Mouse (Mus musculus) lung, postnatal 0 days (tissue): ENCODE measurements at regions not wholly inside any gene's neighbourhood (a gene's known extent, or its start where the extent isn't known, plus 50 kb on each side); places are given as distances from the start of the nearest gene placed in this dataset.

ENCODE experiments used
- ATAC-seq: fragments of 200-750 bp; cut with Nextera tagmentation; 2 replicates; pipeline ENCODE4 v1.8.0; 2017; ENCODE audit warnings: moderate library complexity
- DNase-seq: peaks from one replicate; pipeline ENCODE4 v3.0.0-alpha.2; 2016; ENCODE audit warnings: low spot score
- H3K27ac ChIP-seq: fragments of 300-500 bp; sonication (generic); 2 replicates; pipeline ENCODE4 v1.5.1; 2014; ENCODE audit warnings: antibody characterized with exemption, mild to moderate bottlenecking, low read length, mixed read lengths
- H3K27me3 ChIP-seq: fragments of 300-500 bp; sonication (generic); replicated peaks from 2 replicates; pipeline ENCODE4 v1.6.1; 2014; ENCODE audit warnings: low read length, mixed read lengths; ENCODE audit not compliant: insufficient read depth
- H3K36me3 ChIP-seq: fragments of 300-500 bp; sonication (generic); 2 replicates; pipeline ENCODE4 v1.6.1; 2014; ENCODE audit warnings: low read length, mixed read lengths; ENCODE audit not compliant: insufficient read depth
- H3K4me1 ChIP-seq: fragments of 300-500 bp; sonication (generic); 2 replicates; pipeline ENCODE4 v1.6.1; 2014; ENCODE audit warnings: antibody characterized with exemption, low read depth, low read length, mixed read lengths; ENCODE audit not compliant: insufficient read depth
- H3K4me2 ChIP-seq: fragments of 300-500 bp; sonication (generic); replicated peaks from 2 replicates; pipeline ENCODE4 v1.6.1; 2014; ENCODE audit warnings: low read depth, mild to moderate bottlenecking, low read length, moderate library complexity, mixed read lengths
- H3K4me3 ChIP-seq: fragments of 300-500 bp; sonication (generic); 2 replicates; pipeline ENCODE4 v1.5.1; 2014; ENCODE audit warnings: low read depth, low read length
- H3K9ac ChIP-seq: fragments of 300-500 bp; sonication (generic); replicated peaks from 2 replicates; pipeline ENCODE4 v1.6.1; 2014; ENCODE audit warnings: low read depth, mild to moderate bottlenecking
- H3K9me3 ChIP-seq: fragments of 300-500 bp; sonication (generic); 2 replicates; pipeline ENCODE4 v1.6.1; 2016; ENCODE audit warnings: low read length, mixed read lengths
- CTCF ChIP-seq: IDR thresholded peaks from 2 replicates; pipeline ENCODE4 v1.5.1; 2016; ENCODE audit warnings: antibody characterized with exemption, mild to moderate bottlenecking
- EP300 ChIP-seq: IDR thresholded peaks from 2 replicates; pipeline ENCODE4 v1.6.1; 2016; ENCODE audit warnings: antibody characterized with exemption, mild to moderate bottlenecking, control low read depth
- WGBS: fragments of 180-500 bp; shearing (Covaris S2); extraction: QIAGEN DNeasy Blood & Tissue Kit; methylation state at CpG from one replicate; pipeline ENCODE4 v1.1.7; 2014; 5-methylcytosine and 5-hydroxymethylcytosine counted together

GRCm38 (mm10) chr2:85255610-85256009, 58.6 kb upstream of the Lrrc55 start:
- WGBS: 63% methylated on average over 2 of the region's 2 CpGs
- Histone ChIP-seq H3K4me3 (no peak overlapping the region), H3K9me3 (no peaks in the 10 kb centered on the region), H3K27me3 (no peaks in the 10 kb centered on the region), H3K4me1 (peaks cover 9% of the 10 kb centered on the region; the same call in 1 of the 2 replicates), H3K27ac (no peak overlapping the region), H3K9ac (no peak overlapping the region), H3K4me2 (no peak overlapping the region), H3K36me3 (no peaks in the 10 kb centered on the region)
- TF ChIP-seq CTCF: no peak
- DNase-seq (no peak), ATAC-seq (no peak)

DNA sequence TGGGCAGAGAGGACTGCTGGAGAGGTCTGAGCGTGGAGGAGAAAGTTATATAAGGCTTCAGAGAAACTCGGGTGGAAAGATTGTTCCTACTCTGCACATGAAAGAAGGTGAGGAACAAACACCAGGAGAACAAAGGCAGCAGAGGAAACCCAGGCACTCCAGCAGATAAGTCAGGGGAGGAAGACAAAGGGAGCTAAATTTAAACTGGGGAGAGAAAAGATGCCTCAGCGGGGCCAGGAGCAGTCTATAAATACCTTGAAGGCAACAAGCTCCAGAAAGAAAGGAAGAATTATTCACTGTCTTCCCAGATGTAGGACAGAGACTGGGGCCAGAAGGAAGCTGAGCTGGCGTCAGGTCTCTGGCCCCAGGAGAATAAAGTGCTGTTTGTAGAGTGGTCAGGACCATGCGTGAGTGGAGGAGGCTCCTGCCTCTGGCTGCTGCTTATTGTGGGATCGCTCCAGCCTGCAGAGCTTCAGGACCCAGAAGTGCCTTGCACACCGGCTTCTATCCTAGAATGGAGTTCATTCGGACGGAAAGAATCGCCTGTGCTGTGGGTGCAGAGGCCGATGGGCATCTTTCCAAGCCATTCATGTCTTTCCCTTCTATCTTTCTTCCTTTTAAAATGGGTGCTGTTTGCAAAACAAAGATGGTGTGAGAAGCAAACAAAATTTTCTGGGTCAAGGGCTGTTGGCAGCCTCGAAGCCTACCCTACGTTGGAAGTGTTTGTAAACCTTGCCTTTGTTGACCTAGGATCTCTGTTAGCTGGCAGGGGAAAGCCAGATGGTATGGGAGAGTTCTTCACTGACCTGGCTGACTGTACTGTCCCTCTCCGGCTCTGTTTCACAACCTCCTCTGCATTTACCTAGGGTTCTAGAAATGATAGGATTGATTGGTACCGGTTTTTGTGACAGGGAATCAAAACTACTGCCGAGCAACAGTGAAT, 55.6 kb upstream of the Lrrc55 start:
- H3K36me3 ChIP-seq: no peaks in the 10 kb centered on the region
- H3K4me3 ChIP-seq: no peak overlapping the region
- TF ChIP-seq EP300: no peak
- TF ChIP-seq CTCF: no peak
- peaks cover 9% of the 10 kb centered on the region; the same call in 1 of the 2 replicates for H3K4me1 ChIP-seq
- 20% methylated on average over 16 of the region's 16 CpGs for WGBS
- no peak overlapping the region for H3K9ac ChIP-seq
- H3K9me3 ChIP-seq: no peaks in the 10 kb centered on the region
- DNase-seq: peak; percentile 21
- no peak overlapping the region for H3K27ac ChIP-seq
- H3K27me3 ChIP-seq: no peaks in the 10 kb centered on the region
- peak; percentile 38 for ATAC-seq
- no peak overlapping the region for H3K4me2 ChIP-seq

DNA sequence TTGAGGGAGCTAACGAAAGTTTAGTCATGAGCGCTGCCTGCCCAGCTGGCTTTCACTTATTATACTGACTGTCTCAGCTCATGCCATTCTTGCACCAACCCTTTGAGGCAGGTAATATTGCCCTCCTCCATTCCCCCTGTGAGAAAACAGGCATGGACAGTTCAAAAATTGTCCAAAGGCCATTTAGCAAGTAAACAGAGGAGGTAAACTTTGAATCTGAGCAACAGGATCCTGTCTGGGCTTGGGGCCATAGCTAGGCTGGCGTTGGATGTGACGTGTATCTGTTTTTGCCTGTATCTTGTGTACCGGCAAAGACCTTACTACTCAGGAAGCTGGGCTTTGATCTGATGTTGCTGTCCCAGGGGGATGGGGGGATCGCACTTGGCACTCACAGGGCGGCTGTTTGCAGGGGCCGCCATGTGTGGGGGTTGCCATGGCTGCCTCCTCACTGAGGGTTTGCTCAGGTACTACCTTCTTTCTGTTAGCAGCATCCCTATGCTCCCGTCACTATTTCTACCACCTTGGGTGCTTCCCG, 53.1 kb upstream of the Lrrc55 start:
- no peaks in the 10 kb centered on the region for H3K36me3 ChIP-seq
- no peaks in the 10 kb centered on the region for H3K27me3 ChIP-seq
- TF ChIP-seq EP300 (no peak), CTCF (no peak)
- no peaks in the 10 kb centered on the region for H3K9me3 ChIP-seq
- H3K4me1 ChIP-seq: peaks cover 9% of the 10 kb centered on the region; the same call in 1 of the 2 replicates
- no peak overlapping the region for H3K27ac ChIP-seq
- no peak for DNase-seq
- H3K9ac ChIP-seq: no peak overlapping the region
- no peak for ATAC-seq
- no peak overlapping the region for H3K4me2 ChIP-seq
- WGBS: 69% methylated on average over 10 of the region's 10 CpGs
- H3K4me3 ChIP-seq: no peak overlapping the region
